Mouse (Mus musculus): ENCODE results near the gene Kctd21. TPM values are rescaled to one million over a fixed set of nuclear protein-coding genes. Genes with fewer than 3 reads are reported as not detected.

Kctd21 gene
- total RNA-seq, 2 experiments from 2014 or later: 1.3 to 2.3 TPM

GRCm38 (mm10) chr7:97348318-97348717 lies 16.2 kb downstream of the Kctd21 start:
- DNase-seq: no peak

GRCm38 (mm10) chr7:97348836-97349235 lies 16.7 kb downstream of the Kctd21 start:
- DNase-seq: no peak

GRCm38 (mm10) chr7:97349438-97349837 lies 17.3 kb downstream of the Kctd21 start:
- DNase-seq: no peak

- no peak for DNase-seq
These were observed 18.8 kb downstream of the Kctd21 start for GRCm38 (mm10) chr7:97350891-97351290.

- no peak for DNase-seq
These were observed 19.8 kb downstream of the Kctd21 start for GRCm38 (mm10) chr7:97351792-97352513.

GRCm38 (mm10) chr7:97353356-97353755 lies 21.2 kb downstream of the Kctd21 start:
- DNase-seq: no peak

GRCm38 (mm10) chr7:97355068-97355841 lies 23.1 kb downstream of the Kctd21 start:
- no peak for DNase-seq

- DNase-seq: no peak
These were observed 24.1 kb downstream of the Kctd21 start for GRCm38 (mm10) chr7:97356253-97356652.

- DNase-seq: peak; percentile 54
These were observed 24.7 kb downstream of the Kctd21 start for GRCm38 (mm10) chr7:97356875-97357276.

GRCm38 (mm10) chr7:97357840-97358239 lies 25.7 kb downstream of the Kctd21 start:
- DNase-seq: no peak

GRCm38 (mm10) chr7:97358347-97358746 lies 26.2 kb downstream of the Kctd21 start:
- no peak for DNase-seq

GRCm38 (mm10) chr7:97360166-97360565 lies 28.0 kb downstream of the Kctd21 start:
- no peak for DNase-seq

GRCm38 (mm10) chr7:97360955-97361354 lies 28.8 kb downstream of the Kctd21 start:
- DNase-seq: no peak

GRCm38 (mm10) chr7:97361467-97361866 lies 29.3 kb downstream of the Kctd21 start:
- DNase-seq: no peak

- DNase-seq: no peak
These were observed 33.8 kb downstream of the Kctd21 start for GRCm38 (mm10) chr7:97365887-97366286.

- no peak for DNase-seq
These were observed 43.0 kb downstream of the Kctd21 start for GRCm38 (mm10) chr7:97375101-97375500.

GRCm38 (mm10) chr7:97375906-97376305 lies 43.8 kb downstream of the Kctd21 start:
- no peak for DNase-seq

GRCm38 (mm10) chr7:97379304-97379703 lies 47.2 kb downstream of the Kctd21 start:
- DNase-seq: no peak

- DNase-seq: no peak
These were observed 48.5 kb downstream of the Kctd21 start for GRCm38 (mm10) chr7:97380500-97381123.

GRCm38 (mm10) chr7:97382661-97383060 lies 50.5 kb downstream of the Kctd21 start:
- no peak for DNase-seq

GRCm38 (mm10) chr7:97383496-97384132 lies 51.5 kb downstream of the Kctd21 start:
- no peak for DNase-seq

GRCm38 (mm10) chr7:97386106-97386805 lies 54.1 kb downstream of the Kctd21 start:
- no peak for DNase-seq

All from gastrocnemius, postnatal 10 days (tissue).